Mouse (Mus musculus): ENCODE measurements around the gene Mettl18. TPM values are rescaled to one million over a fixed set of nuclear protein-coding genes. Genes with fewer than 3 reads are reported as not detected.

Gene Mettl18
- polyA plus RNA-seq, 1 experiment from 2014 or later: 9.1 TPM

GRCm38 (mm10) chr1:164027416-164027815, 32.7 kb downstream of the Mettl18 start:
- no peaks in the 10 kb centered on the region for H3K36me3 ChIP-seq (ENCODE audit: control insufficient read depth, insufficient read depth, low read length)
- no peaks in the 10 kb centered on the region for H3K4me1 ChIP-seq (ENCODE audit: control insufficient read depth, insufficient read depth, low read length)
- H3K27me3 ChIP-seq (replicated peaks; ENCODE audit: control insufficient read depth, insufficient read depth, low read length): no peaks in the 10 kb centered on the region
- no peak overlapping the region for H3K27ac ChIP-seq (ENCODE audit: low read length)
- H3K9ac ChIP-seq (ENCODE audit: low read depth, low read length): no peak overlapping the region
- no peak overlapping the region for H3K4me2 ChIP-seq (ENCODE audit: low read depth, low read length)
- H3K4me3 ChIP-seq (ENCODE audit: low read length): no peak overlapping the region
- no peak for ATAC-seq
- no peaks in the 10 kb centered on the region for H3K9me3 ChIP-seq (ENCODE audit: control insufficient read depth, low read length)
- 56% methylated on average over 5 of the region's 5 CpGs for WGBS

- Histone ChIP-seq H3K4me1 (ENCODE audit: control insufficient read depth, insufficient read depth, low read length) (no peaks in the 10 kb centered on the region), H3K4me3 (ENCODE audit: low read length) (no peak overlapping the region), H3K9me3 (ENCODE audit: control insufficient read depth, low read length) (no peaks in the 10 kb centered on the region), H3K36me3 (ENCODE audit: control insufficient read depth, insufficient read depth, low read length) (no peaks in the 10 kb centered on the region), H3K4me2 (ENCODE audit: low read depth, low read length) (no peak overlapping the region), H3K27me3 (replicated peaks; ENCODE audit: control insufficient read depth, insufficient read depth, low read length) (no peaks in the 10 kb centered on the region), H3K27ac (ENCODE audit: low read length) (no peak overlapping the region), H3K9ac (ENCODE audit: low read depth, low read length) (no peak overlapping the region)
- ATAC-seq: no peak
- WGBS: 78% methylated on average over 10 of the region's 10 CpGs
These were observed 45.9 kb downstream of the Mettl18 start for GRCm38 (mm10) chr1:164040385-164041135.

- Histone ChIP-seq H3K27me3 (replicated peaks; ENCODE audit: control insufficient read depth, insufficient read depth, low read length) (no peaks in the 10 kb centered on the region), H3K27ac (ENCODE audit: low read length) (no peak overlapping the region), H3K9me3 (ENCODE audit: control insufficient read depth, low read length) (no peaks in the 10 kb centered on the region), H3K4me2 (ENCODE audit: low read depth, low read length) (no peak overlapping the region), H3K36me3 (ENCODE audit: control insufficient read depth, insufficient read depth, low read length) (no peaks in the 10 kb centered on the region), H3K4me3 (ENCODE audit: low read length) (no peak overlapping the region), H3K4me1 (ENCODE audit: control insufficient read depth, insufficient read depth, low read length) (no peaks in the 10 kb centered on the region), H3K9ac (ENCODE audit: low read depth, low read length) (no peak overlapping the region)
- ATAC-seq: no peak
- WGBS: 64% methylated on average over 3 of the region's 3 CpGs
These were observed 48.9 kb downstream of the Mettl18 start for GRCm38 (mm10) chr1:164043549-164043948.

Other genes with a start within 250 kb of the Mettl18 start
- 16.1 and 17.0 TPM in 2 replicates for gene Kifap3, start 215.3 kb upstream of the Mettl18 start, polyA plus RNA-seq (2015; fragmentation: Nextera tagmentation; extraction: Ambion mirVana)
- gene Scyl3, start 65.8 kb upstream of the Mettl18 start, polyA plus RNA-seq (2015; fragmentation: Nextera tagmentation; extraction: Ambion mirVana): 12.9 and 14.2 TPM in 2 replicates
- gene BC055324, start 93 bp upstream of the Mettl18 start, polyA plus RNA-seq (2015; fragmentation: Nextera tagmentation; extraction: Ambion mirVana): 12.6 and 13.9 TPM in 2 replicates
- gene Sele, start 53.3 kb downstream of the Mettl18 start, polyA plus RNA-seq (2015; fragmentation: Nextera tagmentation; extraction: Ambion mirVana): 0.05 and 0.06 TPM in 2 replicates
- 0.93 and 1.2 TPM in 2 replicates for gene Sell, start 67.1 kb downstream of the Mettl18 start, polyA plus RNA-seq (2015; fragmentation: Nextera tagmentation; extraction: Ambion mirVana)
- gene Selp, start 120.4 kb downstream of the Mettl18 start, polyA plus RNA-seq (2015; fragmentation: Nextera tagmentation; extraction: Ambion mirVana): 0.10 and 0.13 TPM in 2 replicates
- gene F5, start 156.9 kb downstream of the Mettl18 start, polyA plus RNA-seq (2015; fragmentation: Nextera tagmentation; extraction: Ambion mirVana): 0.32 and 0.36 TPM in 2 replicates

All from intestine, embryonic 16.5 days (tissue).